Mouse (Mus musculus) neural tube, embryonic 10.5 days (tissue): ENCODE measurements around the gene Gsdme.
A peak's percentile ranks its signal among the peaks of the same experiment; 100 is the strongest.

ENCODE experiments used
- DNase-seq: peaks from one replicate; pipeline ENCODE4 v3.0.0-alpha.2; 2017; ENCODE audit warnings: low spot score; ENCODE audit errors: extremely low spot score

Gsdme gene

DNA sequence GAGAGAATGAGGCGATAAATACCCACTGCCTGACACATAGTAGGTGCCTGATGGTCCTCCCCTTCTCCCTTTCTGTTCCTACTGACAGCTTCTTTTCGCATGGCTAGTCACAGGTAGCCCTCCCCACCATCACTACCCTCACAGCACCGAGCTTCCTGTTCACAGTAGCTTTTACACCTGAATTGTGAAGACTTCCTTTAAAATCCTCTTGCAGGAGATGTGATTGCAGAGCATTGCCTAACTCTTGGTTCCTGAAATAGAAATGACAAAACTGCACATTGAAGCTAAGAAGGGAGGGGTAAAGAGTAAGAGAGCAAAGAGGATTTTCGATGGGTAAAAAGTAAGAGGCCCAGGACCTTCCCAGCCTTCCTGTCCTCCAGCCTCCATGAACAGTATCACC, 18.7 kb downstream of the Gsdme start:
- no peak for DNase-seq

DNA sequence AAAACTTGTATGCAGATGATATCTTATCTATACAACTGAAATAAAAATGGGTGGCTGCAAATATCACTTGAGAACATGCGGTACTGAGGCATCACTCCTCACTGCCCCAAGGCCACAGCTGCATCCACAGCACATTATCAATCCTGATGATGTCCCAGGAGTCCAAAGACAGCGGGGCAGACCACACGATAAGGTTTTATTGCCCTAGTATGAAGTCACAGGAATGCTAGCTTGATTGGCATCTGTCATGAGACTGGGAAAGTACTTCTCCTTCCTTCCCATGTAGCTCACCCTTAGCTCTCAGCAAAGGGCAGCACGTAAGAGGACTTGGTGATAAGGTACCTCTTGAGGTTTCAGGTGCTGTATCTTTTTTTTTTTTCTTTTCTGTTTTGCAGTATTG, 19.5 kb downstream of the Gsdme start:
- DNase-seq: no peak

DNA sequence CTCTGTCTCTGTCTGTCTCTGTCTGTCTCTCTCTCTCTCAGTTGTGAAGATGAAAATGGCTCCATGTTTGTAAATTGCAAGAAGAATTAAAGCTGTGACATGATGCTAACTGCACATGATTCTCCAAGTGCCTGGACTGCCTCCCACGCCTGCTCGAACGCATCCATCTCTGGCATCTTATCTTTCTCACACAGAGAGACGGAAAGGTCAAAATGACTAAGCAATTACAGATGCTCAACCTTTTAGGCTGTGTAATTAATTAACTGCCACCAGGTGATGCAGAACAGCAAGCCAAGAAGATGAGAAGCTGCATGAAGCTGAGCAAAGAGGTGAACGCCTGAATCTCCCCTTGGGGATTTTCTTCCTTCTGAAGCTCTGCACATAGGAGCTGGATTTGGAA, 23.2 kb downstream of the Gsdme start:
- no peak for DNase-seq

DNA sequence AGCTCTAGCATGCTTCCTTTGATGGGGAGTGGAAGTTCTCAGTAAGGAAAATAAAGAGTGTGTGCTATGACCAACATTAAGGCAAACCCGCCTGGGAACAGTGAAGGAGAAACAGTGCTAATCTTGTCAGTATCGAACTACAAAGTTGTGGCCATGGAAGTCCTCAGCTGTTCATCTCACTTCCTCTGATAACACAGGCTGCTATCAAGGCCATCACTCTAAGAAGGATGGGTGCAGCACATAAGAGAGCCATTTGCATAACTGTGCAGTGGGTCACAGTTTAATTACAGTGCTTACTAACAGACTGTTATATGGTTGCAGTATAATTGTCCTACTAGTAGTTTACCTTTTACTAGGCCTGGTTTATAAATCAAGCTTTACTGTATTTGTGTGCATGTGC, 23.8 kb downstream of the Gsdme start:
- no peak for DNase-seq

DNA sequence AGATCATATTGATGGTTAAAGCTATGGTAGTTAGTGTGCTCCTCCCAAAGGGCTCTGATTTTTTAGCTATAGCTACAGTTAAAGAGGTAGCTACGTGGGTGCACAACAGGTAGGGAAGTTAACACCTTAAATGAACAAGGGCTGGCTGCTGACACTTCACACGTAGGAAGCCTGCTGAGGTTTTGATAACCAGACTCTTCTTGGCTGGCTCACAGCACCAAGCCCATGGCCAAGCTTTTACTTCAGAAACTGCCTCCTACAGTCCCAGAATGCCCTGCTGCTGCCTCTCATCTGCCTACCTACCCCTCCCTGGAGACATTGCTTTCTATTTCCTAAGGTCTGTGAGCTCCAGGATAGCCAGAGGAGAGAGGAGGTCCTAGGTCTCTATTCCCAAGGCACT, 25.7 kb downstream of the Gsdme start:
- DNase-seq: no peak

DNA sequence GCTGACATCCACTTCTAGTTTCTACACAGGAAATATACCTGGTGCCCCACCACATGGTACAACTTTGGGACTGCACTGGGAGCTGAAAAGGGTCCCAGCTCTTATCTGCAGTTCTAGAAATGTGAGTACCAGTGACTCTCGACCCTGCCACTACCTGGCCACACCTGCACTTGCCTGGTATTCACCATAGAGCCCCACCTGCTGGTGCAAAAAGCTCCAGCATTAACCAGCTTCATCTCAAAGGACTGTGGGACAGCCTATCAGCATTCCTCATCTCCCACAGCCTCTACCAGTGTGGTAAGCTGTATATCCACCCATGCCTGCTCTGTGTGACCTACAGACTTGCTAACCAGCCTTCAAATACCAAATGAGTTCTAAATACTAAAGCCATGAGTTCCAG, 30.7 kb downstream of the Gsdme start:
- DNase-seq: no peak

DNA sequence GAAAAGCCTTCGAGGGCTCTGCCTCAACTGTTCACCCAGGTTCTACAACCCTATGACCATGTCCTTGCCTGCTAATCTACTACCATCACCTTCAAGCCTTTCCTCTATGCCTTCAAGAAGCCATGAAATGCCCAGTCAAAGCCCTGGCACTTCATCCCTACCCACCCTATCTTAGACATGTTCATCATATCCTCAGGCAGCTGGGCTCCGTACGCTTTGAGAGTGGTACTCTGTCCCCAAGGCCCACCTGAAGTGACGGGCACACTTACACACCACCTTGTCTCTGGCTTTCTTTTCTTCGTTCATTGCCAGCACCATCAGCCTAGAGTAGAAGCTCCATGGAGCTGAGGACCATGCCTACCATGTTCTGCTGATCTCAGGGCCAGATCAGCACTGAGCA, 32.4 kb downstream of the Gsdme start:
- DNase-seq: no peak

DNA sequence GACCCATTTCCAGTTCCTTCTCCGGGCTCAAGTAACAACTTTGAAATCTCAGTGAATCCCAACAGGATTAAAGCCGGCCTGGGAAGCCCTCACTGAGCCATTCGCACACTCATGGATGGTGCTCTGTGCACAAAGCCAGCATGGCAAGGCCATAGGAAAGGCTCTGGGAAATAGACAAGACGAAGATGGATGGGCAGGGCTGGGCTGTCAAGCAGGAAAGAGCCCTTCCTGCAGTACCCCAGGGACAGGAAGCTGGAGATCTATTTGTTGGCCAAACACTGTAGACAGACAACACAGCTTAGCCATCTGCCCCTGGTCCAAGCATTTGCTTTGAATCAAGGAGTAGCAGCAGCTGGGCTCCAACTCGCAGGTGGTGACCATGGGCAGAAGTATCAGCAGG, 35.5 kb downstream of the Gsdme start:
- no peak for DNase-seq

DNA sequence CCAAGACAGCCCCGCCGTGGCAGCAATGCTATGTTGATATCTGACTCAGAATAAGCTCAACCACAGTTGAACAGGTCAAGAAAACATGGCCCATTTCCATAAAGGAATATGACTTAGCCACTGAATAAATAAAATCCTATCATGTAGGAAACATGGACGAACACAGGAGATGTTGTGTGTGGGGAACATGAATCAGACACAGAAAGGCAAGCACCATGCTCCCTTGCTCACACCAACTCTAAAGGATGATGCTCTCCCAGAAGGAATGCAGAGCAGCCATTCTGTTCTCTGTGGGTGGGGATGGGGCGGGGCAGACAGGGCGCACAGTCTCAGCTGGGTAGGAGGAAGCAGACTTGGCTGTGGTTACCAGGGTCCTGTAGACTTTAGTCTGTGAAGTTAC, 38.4 kb downstream of the Gsdme start:
- no peak for DNase-seq

DNA sequence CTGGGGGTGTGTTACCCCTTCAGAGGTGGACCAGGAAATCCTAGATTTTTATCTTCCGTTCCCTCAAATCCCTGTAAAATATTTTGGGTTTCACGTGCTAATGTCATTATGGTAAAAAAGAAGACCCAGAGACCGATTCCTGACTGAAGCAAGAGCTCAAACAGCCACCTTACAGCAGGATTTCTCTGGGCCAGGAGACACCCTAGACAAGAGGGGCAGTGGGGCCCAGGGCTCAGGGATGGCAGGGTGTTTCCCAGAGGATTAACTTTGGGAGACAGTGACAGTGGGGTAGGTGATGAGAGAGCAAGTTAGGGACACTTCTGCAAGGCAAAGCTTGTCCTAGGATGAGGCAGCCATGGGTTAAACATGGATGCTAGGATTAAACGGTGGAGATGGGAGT, 40.1 kb downstream of the Gsdme start:
- DNase-seq: no peak

DNA sequence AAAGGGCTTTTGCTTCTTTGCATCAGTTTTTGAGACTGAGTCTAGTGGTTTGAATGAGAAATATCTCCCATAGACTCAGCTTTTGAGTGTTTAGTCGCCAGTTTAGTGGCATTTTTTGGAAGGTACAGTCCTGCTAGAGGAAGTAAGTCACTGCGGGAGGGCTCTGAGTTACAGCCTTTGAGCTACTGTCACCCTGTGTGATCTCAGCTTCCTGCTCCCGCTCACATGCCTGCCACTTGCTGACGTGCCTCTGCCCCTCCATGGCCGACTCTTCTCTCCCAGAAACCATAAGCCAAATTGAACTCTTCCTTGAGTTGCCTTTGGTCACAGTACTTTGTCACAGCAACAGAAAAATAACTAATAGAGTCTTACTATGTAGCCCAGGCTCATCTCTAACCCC, 40.7 kb downstream of the Gsdme start:
- DNase-seq: no peak

DNA sequence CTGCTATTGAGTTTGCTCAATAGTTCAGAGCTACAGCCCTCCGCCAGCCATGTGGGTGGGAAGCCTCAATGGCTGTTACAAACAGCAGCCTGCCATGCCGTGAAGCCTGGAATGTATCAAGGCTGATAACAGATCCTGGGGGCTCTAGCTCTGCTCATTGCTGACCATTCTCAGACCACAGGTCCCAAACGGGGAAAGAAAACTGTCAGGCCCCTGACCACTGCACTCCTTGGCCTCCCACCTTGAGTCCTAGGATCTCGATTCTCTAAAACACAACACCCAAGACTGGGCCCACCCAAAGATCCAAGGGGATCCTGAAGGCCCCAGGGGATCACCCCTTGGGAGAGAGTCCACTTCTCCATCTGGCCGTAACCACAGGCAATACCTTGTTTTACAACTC, 41.3 kb downstream of the Gsdme start:
- no peak for DNase-seq

DNA sequence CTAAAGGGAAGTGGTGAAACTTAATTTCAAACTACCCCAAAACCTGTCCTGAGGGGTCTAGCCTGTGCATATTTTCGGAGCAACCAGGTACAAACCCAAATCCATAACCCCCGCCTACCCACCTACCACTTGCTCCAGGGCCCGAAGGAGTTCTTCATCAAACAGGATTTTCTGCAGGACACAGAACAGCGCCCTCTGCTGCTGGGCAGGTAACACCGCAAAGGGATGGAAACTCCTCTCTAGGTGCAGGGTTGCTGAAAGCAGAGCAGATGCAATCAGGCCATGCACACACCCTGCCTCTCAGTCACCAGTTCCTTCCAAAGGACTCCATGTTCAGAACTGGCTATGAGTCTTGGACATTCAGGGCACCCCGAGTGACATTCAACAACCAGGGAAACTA, 42.8 kb downstream of the Gsdme start:
- peak; percentile 47 for DNase-seq

DNA sequence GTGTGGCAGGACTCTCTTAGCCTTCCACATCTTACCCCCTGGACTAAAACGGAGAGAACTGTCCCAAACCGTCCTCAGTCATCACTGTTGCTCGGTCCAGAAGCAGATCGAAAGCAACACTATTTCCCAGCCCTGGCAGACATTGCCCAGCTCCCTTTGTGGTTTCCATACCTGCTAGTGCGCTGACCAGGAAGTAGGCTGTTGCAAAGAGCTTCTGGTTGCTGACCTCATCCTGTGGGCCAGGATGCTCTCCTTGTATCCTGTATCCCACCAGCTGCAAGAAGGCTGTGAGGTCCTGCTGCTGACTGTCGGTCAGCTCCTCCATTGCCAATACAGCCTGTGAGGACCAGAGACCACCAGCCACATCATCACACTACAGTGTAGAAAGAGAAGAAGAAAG, 44.6 kb downstream of the Gsdme start:
- DNase-seq: no peak

DNA sequence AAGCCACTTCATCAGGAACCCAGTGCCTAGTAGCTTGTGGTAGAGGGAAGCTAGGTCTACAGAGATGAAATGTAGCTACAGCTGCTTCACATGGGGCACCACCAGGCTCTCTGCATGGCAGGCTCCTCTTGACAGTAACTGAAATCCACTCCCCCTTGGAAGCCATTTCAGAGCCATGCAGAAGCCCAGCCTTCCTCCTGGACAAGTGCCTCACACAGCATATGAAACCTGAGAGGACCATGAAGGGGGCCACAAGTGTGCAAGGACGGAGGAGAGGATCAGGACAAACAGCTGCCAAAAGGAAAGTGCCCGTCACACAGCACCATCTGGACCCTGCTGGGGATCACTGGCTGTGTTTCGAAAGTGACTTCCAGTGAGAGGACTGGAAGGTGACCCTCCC, 45.0 kb downstream of the Gsdme start:
- no peak for DNase-seq

DNA sequence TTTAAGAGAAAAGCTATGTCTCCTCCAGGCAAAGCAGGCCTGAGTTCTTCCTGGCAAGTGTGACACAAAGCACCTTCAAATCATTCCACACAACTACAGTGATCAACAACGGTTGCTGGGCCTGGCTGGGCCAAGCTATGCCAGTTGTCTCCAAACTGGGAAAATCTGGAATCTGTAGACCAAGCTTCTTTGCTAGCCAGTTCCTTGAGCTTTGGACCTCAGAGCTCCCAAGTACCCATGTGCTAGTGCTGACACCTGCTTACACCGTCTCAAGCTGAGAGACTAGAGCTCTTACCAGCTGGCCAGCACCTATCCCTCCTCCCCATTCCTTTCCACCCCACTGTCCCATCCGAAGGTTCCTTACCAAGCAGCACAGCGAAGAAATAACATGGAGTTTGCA, 47.7 kb downstream of the Gsdme start:
- no peak for DNase-seq

DNA sequence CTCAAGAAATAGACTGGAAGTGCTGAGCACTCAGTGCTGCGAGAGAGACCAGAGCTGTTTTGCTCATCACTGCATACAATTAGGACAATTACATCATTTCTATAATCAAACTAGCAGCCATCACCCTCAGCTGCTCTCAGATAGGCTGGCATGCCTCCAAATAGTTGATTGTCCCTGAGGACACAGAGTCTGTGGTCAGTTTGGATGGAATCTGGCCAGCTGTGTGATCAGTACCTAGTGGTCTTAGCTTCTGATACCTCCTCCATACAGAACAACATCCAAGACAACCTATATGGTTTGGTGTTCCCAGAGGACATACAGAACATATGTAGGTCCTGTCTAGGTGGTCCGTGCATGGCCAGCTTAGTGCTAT, 48.3 kb downstream of the Gsdme start:
- no peak for DNase-seq

DNA sequence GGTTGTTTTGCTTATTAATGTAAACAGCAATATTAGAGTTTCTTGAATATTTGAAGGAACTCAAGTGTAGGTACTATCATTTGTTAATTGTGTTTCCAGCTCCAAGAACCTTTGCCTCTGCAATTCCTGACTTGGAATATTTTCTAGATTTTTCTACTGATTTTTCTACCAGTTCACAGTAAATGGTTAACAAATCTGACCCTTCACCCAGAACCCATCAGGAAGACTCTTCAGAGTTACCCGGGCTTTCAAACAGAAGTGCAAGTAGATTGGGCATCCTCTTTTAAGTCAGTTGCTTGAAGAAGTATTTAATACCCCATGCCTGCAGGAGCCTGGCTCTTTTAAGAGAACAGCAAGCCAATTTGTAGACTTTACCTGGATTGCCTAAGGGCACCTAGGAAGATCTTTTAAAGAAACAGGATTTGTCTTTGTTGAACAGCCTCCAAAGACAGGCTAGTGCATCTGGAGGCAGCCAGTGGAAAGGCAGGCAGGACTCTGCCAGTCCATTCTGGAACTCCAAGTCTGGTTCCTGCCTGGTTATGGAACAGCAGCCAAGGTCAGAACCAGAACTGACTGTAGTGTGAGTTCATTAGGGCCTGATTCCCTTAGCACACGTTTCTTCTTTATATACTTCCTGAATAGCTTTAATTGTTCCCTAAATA, 48.8 kb downstream of the Gsdme start:
- no peak for DNase-seq

DNA sequence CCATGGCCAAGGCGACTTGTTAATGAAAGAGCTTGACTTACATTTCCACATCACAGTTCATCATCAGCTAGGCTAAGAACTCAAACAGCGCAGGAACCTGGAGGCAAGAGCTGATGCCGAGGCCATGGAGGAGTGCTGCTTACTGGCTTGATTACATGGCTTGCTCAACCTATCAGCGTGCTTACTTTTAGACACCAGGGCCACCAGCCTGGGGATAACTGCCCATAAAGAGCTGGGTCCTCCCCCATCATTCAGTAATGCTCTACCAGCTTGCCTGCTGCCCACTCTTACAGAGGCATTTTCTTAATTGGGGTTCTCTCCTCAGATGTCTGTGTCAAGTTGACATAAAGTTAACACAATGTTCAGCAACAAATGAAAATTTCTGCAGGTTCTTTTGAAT, 58.6 kb downstream of the Gsdme start:
- no peak for DNase-seq

DNA sequence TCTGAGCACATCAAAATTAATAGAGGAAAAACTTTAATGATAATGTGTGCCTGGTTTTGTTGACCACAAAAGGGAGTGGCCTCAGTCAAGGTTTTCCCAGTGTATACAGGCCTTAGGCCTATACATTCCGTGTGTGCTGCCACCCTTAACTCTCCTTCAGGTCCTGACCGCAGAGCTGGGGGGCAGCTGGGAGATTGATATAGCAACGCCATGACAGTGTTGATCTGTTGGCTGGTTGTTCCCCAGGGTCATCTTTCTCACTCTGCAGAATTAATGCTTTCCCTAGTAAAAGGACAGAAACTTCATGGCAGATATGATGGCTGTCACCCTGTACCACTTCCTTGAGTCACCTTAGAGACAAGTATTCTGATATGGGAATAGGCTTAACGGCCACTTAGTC, 59.3 kb downstream of the Gsdme start:
- DNase-seq: no peak

DNA sequence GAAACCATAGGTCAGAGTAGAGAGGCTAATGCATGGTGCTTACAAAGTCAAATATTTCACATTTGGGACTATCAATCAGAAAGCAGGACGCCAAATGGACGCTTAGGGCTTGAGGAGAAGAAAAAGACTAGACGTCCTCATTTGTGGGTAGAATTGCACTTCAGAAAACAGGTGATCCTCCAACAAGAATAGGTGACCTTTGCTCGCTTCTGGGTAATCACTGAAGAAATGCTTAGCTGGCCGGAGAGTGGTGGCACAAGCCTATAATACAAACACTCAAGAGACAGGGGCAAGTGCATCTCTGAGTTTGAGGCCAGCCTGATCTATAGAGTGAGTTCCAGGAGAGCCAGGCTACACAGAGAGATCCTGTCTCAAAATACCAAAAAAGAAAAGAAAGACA, 69.8 kb downstream of the Gsdme start:
- DNase-seq: no peak

DNA sequence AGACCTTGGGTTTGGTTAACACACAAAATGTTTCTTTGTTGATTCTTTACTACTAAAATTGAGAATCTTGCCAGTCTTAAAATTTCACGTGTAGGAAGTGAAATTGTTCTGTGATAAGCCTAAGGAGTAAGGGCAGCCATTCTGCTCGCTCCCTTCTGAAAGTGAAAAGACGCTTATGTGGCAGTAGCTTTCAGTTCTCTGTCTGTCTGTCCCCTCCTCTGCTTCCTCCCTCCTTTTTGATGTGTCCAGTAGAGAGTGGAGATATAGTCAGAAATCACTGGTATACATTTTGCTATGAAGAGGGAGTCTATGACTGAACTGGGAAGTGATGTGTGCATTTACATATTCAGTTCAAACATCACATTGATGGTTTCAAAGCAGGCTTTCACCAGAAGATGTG, 70.8 kb downstream of the Gsdme start:
- no peak for DNase-seq

DNA sequence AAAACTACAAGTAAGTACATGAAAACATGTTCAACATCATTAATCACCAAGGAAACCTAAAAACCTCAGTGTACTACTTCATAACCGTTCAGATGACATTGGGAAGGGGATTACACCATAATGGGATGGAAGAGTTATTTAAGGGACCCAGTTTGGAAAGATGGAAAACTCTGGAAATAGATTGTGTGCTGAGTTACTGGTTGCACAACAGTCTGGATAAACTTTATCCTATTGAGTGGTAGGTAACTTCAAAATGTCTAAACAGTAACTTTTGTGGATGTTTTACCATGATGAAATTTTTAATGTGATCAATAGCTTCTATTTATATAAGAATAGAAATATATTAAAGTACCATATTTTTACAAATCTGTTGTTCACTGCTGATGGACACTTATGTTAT, 71.5 kb downstream of the Gsdme start:
- DNase-seq: no peak

DNA sequence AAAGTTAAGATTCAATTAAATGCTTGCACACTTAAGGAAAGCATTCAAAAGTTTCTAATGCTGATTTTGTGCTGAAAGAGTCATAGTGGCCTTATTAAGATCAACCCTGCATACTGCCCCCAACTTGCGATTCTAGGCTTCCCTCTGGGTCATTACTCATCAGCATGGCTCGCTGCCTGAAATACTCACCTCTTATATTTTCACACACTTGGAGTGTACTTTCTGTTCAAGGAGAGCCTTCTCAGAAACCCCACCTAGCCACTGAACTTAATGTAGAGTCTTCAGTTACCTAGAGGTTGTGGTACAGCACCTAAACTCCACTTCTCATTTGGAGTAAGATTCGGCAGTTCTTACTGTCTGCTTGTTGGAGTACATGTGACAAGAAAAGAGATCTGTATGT, 72.1 kb downstream of the Gsdme start:
- no peak for DNase-seq
